Mouse (Mus musculus): ENCODE measurements around the gene Gm49380. TPM values are rescaled to one million over a fixed set of nuclear protein-coding genes. Genes with fewer than 3 reads are reported as not detected.

The Gm49380 gene
- polyA plus RNA-seq, 1 experiment from 2014 or later: 0.75 TPM

DNA sequence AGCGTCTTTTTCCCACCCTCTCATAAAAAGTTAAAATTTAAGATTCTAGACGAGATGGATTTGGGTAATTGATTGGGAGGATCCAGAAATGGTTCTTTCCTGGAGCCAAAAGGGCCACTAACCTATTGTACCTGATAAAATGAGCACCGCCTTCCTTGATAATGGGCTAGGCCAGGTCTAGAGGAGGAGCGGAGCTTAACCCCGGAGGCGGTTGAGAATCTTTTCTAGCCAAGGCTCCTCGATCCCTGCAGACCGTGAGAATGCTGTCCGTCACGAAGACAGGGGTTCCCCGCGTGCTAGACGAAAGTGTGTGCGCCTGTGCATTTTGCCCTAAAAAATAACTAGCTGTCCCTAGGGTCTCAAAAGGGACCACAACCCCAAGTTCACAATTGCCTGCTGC is 29.1 kb downstream of the Gm49380 start:
- Histone ChIP-seq H3K27me3 (ENCODE audit: insufficient read depth, poor library complexity, severe bottlenecking) (peaks cover 95% of the 10 kb centered on the region), H3K4me1 (replicated peaks) (peaks cover 59% of the 10 kb centered on the region), H3K4me3 (peak overlapping the region; percentile 67), H3K36me3 (0 out of 2 replicates have a peak, but pooled peaks cover 2% of the 10 kb centered on the region), H3K9me3 (no peaks in the 10 kb centered on the region), H3K27ac (peak overlapping the region; percentile 86)
- no peak for DNase-seq (ENCODE audit: low spot score)
- WGBS: under 1% methylated on average over 14 of the region's 14 CpGs

DNA sequence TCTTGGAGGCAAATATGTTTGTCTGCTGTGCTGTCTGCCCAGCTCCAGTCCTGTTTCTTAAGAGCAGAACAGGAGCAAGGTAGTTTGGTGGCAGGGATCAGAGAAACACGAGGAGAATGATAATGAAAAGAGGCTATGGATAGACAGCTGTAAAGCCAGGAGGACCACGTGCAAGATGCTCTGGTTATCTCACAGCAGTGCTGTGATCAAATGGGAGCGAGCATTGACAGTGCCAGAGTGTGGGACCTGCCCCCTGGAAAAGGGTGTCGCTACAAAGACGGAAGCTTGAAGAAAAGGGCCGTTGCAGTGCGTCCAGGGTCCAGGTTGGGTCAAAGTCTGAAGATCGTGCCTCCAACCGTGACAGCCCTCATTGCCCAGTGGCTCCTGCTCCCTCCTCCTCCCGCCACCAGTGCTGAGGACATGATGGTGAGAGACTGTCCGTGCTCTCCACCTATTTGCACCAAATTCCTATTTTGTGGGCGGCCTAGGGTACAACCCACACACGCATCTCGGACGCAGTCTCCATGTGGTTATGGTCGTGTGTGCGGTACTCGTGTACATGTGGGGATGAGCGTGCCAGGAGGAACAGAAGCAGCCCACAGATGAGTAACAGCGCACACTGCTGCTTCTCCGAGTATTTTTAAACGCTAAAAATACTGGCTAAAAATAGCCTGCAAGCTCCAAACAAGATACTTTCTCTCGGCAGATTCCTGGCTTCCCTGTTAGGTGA is 29.7 kb downstream of the Gm49380 start:
- Histone ChIP-seq H3K9me3 (no peaks in the 10 kb centered on the region), H3K36me3 (no peaks in the 10 kb centered on the region), H3K4me1 (replicated peaks) (peaks cover 60% of the 10 kb centered on the region), H3K27me3 (ENCODE audit: insufficient read depth, poor library complexity, severe bottlenecking) (peaks cover 95% of the 10 kb centered on the region), H3K4me3 (peak overlapping the region; percentile 67), H3K27ac (no peak overlapping the region)
- 9% methylated on average over 23 of the region's 23 CpGs for WGBS
- no peak for DNase-seq (ENCODE audit: low spot score)

DNA sequence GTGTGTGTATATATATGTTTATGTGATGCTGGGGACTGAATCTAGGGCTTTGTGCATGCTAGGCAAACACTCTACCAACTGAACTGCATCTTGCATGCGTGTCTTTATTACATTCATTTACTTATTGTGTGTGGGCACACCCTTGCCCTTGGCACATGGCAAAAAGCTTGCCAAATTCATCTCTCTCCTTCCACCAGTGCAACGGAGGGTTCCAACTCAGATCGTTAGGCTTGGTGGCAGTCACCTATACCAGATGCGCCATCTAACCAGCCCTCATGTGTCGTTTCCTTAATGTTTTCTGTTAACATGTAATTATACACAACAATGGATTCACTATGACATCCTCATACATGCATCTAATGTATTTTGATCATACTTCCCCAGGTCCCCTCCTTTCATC is 31.0 kb downstream of the Gm49380 start:
- WGBS: 91% methylated on average over 5 of the region's 5 CpGs
- Histone ChIP-seq H3K4me1 (replicated peaks) (peaks cover 54% of the 10 kb centered on the region), H3K4me3 (no peak overlapping the region), H3K27ac (no peak overlapping the region), H3K9me3 (no peaks in the 10 kb centered on the region), H3K27me3 (ENCODE audit: insufficient read depth, poor library complexity, severe bottlenecking) (peaks cover 93% of the 10 kb centered on the region), H3K36me3 (no peaks in the 10 kb centered on the region)
- no peak for DNase-seq (ENCODE audit: low spot score)

DNA sequence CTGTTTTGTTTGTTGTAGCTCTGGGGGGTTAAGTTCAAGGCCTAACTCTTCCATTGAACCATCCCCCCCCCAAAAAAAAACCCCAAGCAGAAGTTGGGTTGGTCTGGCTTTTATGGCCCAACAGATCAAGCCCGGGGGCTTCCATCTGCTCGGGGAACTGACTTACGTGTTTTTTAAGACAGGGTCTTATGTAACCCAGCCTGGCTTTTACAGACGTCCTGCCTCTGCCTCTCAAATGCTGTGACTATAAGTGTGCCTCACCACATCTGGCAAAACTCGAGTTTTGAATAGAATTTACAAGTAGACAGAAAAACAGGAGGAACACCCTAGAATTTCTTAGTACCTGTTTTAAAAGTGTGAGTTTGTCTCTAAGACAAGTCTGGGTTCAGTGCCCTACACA is 31.7 kb downstream of the Gm49380 start:
- Histone ChIP-seq H3K36me3 (no peaks in the 10 kb centered on the region), H3K9me3 (no peaks in the 10 kb centered on the region), H3K27me3 (ENCODE audit: insufficient read depth, poor library complexity, severe bottlenecking) (peaks cover 90% of the 10 kb centered on the region), H3K27ac (no peak overlapping the region), H3K4me1 (replicated peaks) (peaks cover 57% of the 10 kb centered on the region), H3K4me3 (no peak overlapping the region)
- WGBS: 71% methylated on average over 5 of the region's 5 CpGs
- DNase-seq (ENCODE audit: low spot score): no peak

DNA sequence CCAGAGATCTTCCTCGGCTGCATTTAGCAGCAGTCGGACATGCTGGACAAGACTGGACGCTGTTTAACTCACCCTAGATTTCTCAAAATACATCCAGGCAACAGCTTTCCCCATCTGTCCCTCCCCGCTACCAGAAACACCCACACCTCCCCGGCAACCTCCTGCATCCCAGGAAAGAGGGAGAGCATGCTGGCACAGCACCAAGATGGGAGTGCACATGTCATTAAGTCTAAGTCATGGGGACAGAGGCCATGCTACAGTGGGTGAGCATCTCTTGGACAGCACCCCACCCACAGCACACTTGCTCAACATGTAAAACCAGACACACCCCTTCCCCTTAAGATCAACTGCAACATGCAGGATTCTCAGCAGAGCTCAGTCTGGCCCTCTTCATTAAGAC is 32.3 kb downstream of the Gm49380 start:
- Histone ChIP-seq H3K9me3 (no peaks in the 10 kb centered on the region), H3K4me3 (no peak overlapping the region), H3K4me1 (replicated peaks) (peaks cover 56% of the 10 kb centered on the region), H3K36me3 (0 out of 2 replicates have a peak, but pooled peaks cover 3% of the 10 kb centered on the region), H3K27ac (no peak overlapping the region), H3K27me3 (ENCODE audit: insufficient read depth, poor library complexity, severe bottlenecking) (peaks cover 90% of the 10 kb centered on the region)
- DNase-seq (ENCODE audit: low spot score): no peak
- 91% methylated on average over 5 of the region's 5 CpGs for WGBS

DNA sequence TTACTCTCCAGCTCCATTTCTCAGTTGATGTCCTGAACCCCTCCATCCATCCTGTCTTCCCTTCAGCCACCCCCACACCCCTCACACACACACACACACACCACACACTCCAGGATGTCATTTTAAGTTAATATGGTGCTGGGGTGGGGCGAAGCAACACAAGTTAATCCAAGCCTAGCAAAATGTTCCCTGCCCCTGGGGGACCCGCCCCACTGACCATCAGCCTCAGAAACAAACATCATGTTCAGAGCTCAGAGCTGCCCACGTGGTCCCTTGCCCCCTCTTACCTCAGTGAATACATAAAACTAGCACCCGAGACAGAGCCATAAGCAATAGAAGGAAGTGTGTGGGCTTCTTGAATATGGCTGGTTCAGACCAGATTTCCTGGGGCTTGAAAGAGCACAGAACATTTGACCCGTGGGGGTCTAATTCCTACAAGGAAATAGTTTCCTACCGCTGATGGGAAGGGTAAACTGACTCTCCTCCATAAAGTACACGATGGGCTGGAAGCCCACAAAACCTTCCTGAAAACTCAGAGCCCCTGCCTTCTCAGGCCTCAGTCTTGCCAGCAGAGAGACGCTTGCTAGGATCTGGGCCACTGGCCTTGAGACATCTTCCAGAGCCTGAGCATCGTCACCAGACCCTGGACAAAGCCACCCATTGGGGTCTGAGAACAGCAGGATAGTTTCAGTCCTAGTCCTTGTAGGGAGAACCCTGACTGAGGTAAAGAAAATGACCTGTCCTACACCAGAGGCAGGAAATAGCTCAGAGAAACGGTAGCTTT is 33.1 kb downstream of the Gm49380 start:
- Histone ChIP-seq H3K4me1 (replicated peaks) (peaks cover 56% of the 10 kb centered on the region), H3K36me3 (0 out of 2 replicates have a peak, but pooled peaks cover 7% of the 10 kb centered on the region), H3K4me3 (no peak overlapping the region), H3K27me3 (ENCODE audit: insufficient read depth, poor library complexity, severe bottlenecking) (peaks cover 90% of the 10 kb centered on the region), H3K27ac (no peak overlapping the region), H3K9me3 (no peaks in the 10 kb centered on the region)
- no peak for DNase-seq (ENCODE audit: low spot score)
- 77% methylated on average over 10 of the region's 10 CpGs for WGBS

DNA sequence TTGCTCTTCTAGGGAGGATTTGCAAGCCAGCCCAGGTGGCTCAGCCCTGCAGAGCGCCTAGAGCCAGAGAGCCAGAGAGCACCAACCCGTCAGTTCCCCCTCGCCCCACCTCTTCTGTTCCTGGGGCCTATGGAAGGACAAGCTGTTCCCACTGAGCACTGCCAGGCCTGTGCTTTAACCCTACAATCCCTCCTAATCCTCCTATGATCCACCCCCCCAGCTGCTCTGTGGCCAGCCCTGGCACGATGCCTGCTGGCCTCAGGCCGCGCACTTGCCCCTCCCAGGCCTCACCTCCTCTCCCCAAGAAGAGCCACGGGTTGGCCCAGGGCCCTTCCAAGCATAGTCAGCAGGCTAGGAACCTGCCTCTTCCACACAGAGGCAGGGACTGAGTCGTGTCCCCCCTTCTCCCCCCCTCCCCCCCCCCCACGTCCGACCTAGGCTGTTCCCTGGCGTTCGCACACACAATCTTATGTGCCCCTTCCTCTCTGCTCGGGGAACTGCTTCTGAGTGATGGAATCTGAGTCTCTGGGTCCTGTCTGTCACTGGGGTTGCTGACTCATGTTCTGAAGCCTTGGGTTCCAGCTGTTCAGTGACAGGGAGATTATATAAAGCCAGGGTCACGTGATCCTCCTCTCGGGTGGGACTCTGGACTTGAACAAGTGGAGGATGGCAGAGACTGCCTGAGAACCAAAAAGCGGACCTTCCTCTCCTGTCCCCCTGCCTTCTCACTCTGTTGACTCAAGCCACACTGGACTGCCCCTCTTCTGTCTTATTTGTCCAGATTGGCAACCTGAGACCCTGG is 34.1 kb downstream of the Gm49380 start:
- Histone ChIP-seq H3K4me3 (no peak overlapping the region), H3K4me1 (replicated peaks) (peaks cover 54% of the 10 kb centered on the region)

DNA sequence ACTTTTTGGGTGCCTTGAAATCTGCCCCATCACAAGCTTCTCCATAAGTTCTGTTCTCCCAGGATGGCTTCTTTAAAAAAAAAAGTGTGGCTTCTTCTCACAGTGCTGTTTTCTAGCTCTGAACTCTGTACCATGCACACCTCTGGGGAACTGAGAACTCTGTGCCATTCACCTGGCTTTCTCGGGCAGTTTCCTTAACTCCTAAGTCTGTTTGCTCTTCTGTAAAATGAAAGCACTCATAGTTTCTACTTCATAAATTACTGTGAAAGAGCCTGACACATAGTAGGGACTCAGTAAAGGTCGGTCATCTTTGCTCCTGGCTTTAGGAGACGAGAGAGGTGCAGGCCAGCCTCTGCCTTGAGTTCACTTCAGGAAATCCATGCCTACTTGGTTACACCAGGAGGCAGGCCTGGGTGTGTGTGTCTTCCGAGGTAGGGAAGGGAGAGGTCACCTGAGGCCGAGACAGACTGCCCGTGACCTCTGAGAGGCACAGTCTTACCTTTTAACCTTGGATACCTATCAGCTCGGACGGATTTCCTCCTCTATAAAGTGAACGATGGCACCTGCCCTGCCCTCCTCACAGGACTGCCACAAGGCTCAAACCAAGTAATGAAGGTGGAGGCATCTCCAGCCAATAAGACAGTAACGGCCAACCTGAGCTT is 35.0 kb downstream of the Gm49380 start:
- H3K27me3 ChIP-seq (ENCODE audit: insufficient read depth, poor library complexity, severe bottlenecking): peaks cover 80% of the 10 kb centered on the region
- WGBS: 83% methylated on average over 10 of the region's 10 CpGs
- no peaks in the 10 kb centered on the region for H3K9me3 ChIP-seq

More for the DNA sequence above, 34.1 kb downstream of the Gm49380 start:
- H3K9me3 ChIP-seq: no peaks in the 10 kb centered on the region
- H3K27ac ChIP-seq: peak overlapping the region; percentile 41; the same call in 1 of the 2 replicates
- no peak for DNase-seq (ENCODE audit: low spot score)
- H3K36me3 ChIP-seq: 0 out of 2 replicates have a peak, but pooled peaks cover 7% of the 10 kb centered on the region
- peaks cover 89% of the 10 kb centered on the region for H3K27me3 ChIP-seq (ENCODE audit: insufficient read depth, poor library complexity, severe bottlenecking)
- 46% methylated on average over 16 of the region's 16 CpGs for WGBS

DNA sequence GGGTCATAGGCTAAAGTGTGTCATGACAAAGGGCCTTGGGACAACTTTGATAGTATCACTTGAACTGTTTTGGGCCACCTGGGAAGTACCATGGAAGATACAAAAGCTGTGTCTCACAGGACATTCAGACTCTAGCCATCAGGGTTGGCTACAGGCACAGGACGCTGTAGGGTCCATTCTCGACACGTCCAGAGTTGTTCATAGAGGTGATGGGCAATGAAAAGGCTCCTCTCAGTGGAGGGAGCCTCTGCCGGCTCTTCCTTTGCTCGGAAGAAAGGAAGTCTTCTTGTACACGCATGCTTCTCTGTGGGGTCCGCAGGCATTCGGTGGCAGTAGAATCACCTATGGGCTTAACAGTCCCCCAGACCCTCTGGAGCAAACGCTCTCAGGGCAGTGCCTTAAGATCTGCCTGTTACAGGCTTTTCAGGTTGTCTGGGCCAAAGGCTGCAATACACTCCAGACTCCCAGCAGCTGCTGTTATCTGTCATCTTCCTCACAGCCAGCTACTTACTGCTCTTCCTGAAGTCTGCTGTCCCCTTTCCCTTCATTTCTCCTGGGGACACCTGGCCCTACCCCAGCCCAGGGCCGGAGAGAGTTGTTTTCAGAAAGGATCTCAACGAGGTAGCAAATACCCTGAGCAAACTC is 35.9 kb downstream of the Gm49380 start:
- H3K4me3 ChIP-seq: no peak overlapping the region
- peaks cover 72% of the 10 kb centered on the region for H3K27me3 ChIP-seq (ENCODE audit: insufficient read depth, poor library complexity, severe bottlenecking)
- WGBS: 84% methylated on average over 11 of the region's 11 CpGs
- DNase-seq (ENCODE audit: low spot score): no peak
- no peak overlapping the region for H3K27ac ChIP-seq
- H3K4me1 ChIP-seq (replicated peaks): peaks cover 62% of the 10 kb centered on the region
- H3K9me3 ChIP-seq: no peaks in the 10 kb centered on the region
- 0 out of 2 replicates have a peak, but pooled peaks cover 7% of the 10 kb centered on the region for H3K36me3 ChIP-seq

More for the DNA sequence above, 35.0 kb downstream of the Gm49380 start:
- Histone ChIP-seq H3K4me3 (no peak overlapping the region), H3K27ac (no peak overlapping the region), H3K4me1 (replicated peaks) (peaks cover 53% of the 10 kb centered on the region), H3K36me3 (0 out of 2 replicates have a peak, but pooled peaks cover 7% of the 10 kb centered on the region)
- DNase-seq (ENCODE audit: low spot score): no peak

DNA sequence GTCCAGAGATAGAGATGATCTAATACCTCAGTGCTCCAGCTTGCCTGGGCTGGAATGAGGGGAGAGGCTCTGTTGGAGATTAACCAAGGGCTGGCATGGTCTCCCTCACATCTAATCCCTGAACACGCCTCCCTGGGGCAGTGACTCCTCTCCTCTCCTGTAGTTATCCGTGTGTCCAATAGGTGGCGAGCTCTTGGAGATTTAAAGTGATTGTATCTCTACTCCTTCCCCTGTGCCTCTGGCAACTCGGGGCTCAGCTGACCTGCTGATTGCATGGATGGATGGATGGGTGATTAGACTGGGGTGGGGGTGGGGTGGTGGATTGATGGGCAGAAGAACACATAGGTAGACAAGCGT is 36.6 kb downstream of the Gm49380 start:
- peaks cover 65% of the 10 kb centered on the region for H3K27me3 ChIP-seq (ENCODE audit: insufficient read depth, poor library complexity, severe bottlenecking)
- H3K27ac ChIP-seq: no peak overlapping the region
- H3K9me3 ChIP-seq: no peaks in the 10 kb centered on the region
- H3K36me3 ChIP-seq: 0 out of 2 replicates have a peak, but pooled peaks cover 7% of the 10 kb centered on the region
- peaks cover 68% of the 10 kb centered on the region for H3K4me1 ChIP-seq (replicated peaks)
- DNase-seq (ENCODE audit: low spot score): peak; percentile 58
- H3K4me3 ChIP-seq: no peak overlapping the region
- WGBS: 11% methylated on average over 5 of the region's 5 CpGs

DNA sequence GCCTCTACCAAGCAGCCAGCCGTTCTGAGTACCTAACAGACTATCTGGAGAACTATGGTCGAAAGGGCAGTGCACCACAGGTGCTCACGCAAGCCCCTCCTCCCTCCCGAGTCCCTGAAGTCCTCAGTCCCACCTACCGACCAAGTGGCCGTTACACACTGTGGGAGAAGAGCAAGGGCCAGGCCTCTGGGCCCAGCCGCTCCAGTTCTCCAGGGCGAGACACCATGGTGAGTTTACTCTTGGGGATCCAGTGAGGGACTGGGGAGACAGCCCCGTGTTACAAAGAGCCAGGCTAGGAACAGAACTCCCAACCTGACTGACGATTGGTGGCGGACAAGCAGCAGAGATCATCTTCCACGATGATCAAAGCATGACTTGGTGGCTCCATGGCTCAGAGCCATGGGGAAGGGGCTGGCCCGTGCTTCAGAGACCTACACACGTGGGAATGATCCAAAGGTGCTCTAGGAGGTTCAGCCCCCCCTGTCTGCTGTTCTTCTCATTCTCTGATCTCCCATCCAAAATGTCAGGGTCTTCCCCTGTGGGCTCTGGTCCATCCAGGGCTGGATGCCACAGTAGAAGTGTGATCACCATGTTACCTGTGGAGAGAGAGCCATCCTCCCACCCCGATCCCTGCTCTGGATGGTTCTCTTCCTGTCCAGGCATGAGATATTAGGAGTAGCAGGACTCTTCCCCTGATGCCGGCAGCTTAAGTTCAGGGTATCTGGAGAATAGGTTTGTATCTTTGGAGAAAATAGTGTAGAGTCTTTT is 37.1 kb downstream of the Gm49380 start:
- 63% methylated on average over 16 of the region's 16 CpGs for WGBS
- peaks cover 74% of the 10 kb centered on the region for H3K4me1 ChIP-seq (replicated peaks)
- H3K27me3 ChIP-seq (ENCODE audit: insufficient read depth, poor library complexity, severe bottlenecking): peaks cover 60% of the 10 kb centered on the region
- H3K27ac ChIP-seq: no peak overlapping the region
- 0 out of 2 replicates have a peak, but pooled peaks cover 7% of the 10 kb centered on the region for H3K36me3 ChIP-seq
- H3K9me3 ChIP-seq: no peaks in the 10 kb centered on the region
- no peak for DNase-seq (ENCODE audit: low spot score)
- H3K4me3 ChIP-seq: no peak overlapping the region
